Mouse (Mus musculus) embryonic facial prominence, embryonic 15.5 days (tissue): ENCODE results near the gene Dclre1c. TPM values are rescaled to one million over a fixed set of nuclear protein-coding genes. Genes with fewer than 3 reads are reported as not detected.
A peak's percentile ranks its signal among the peaks of the same experiment; 100 is the strongest.

Source experiments
- ATAC-seq: fragments of 200-750 bp; cut with Nextera tagmentation; 2 replicates; pipeline ENCODE4 v1.8.0; 2017; ENCODE audit warnings: low read depth, moderate TSS enrichment; ENCODE audit not compliant: insufficient number of reproducible peaks, low FRiP score, low TSS enrichment
- H3K27ac ChIP-seq: fragments of 300-500 bp; sonication (generic); replicated peaks from 2 replicates; pipeline ENCODE4 v1.5.1; 2015; ENCODE audit warnings: mild to moderate bottlenecking, inconsistent platforms
- H3K27me3 ChIP-seq: fragments of 300-500 bp; sonication (generic); 2 replicates; pipeline ENCODE4 v1.6.1; 2015; ENCODE audit warnings: inconsistent platforms
- H3K36me3 ChIP-seq: fragments of 300-500 bp; sonication (generic); 2 replicates; pipeline ENCODE4 v1.6.1; 2015; ENCODE audit warnings: mild to moderate bottlenecking, inconsistent platforms
- H3K4me1 ChIP-seq: fragments of 300-500 bp; sonication (generic); 2 replicates; pipeline ENCODE4 v1.6.1; 2015; ENCODE audit warnings: inconsistent platforms
- H3K4me2 ChIP-seq: fragments of 300-500 bp; sonication (generic); replicated peaks from 2 replicates; pipeline ENCODE4 v1.6.1; 2015; ENCODE audit warnings: mild to moderate bottlenecking, inconsistent platforms
- H3K4me3 ChIP-seq: fragments of 300-500 bp; sonication (generic); replicated peaks from 2 replicates; pipeline ENCODE4 v1.5.1; 2015; ENCODE audit warnings: mild to moderate bottlenecking, inconsistent platforms
- H3K9ac ChIP-seq: fragments of 300-500 bp; sonication (generic); 2 replicates; pipeline ENCODE4 v1.6.1; 2015; ENCODE audit warnings: inconsistent platforms
- H3K9me3 ChIP-seq: fragments of 300-500 bp; sonication (generic); replicated peaks from 2 replicates; pipeline ENCODE4 v1.6.1; 2016; ENCODE audit warnings: inconsistent platforms
- WGBS: fragments of 180-500 bp; shearing (Covaris S2); methylation state at CpG from one replicate; pipeline ENCODE4 v1.1.7; 2015; 5-methylcytosine and 5-hydroxymethylcytosine counted together
- polyA plus RNA-seq: library from polyadenylated mRNA; unstranded; fragments of >200 nt; fragmentation: Nextera tagmentation; extraction: Ambion mirVana; gene quantifications from 2 replicates; pipeline ENCODE4 v1.2.1, GENCODE M21; 2015

Gene Dclre1c
- polyA plus RNA-seq, 1 experiment from 2014 or later, result 9.4 TPM

DNA sequence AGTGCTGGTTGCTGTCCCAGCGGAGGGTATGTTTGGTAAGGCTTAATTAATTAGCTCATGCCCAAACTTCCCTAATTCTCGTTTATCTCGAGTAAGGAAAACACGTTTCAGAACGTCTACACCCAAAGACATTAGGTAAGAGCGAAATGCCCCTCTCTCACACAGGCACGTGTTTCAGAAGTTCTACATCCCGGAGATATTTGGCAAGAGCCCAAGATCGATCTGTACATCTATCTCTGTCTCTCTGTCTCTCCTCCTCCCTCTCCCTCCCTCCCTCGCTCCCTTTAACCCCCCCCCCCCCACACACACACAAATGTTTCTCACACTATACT, 614 bp downstream of the Dclre1c start:
- H3K27ac ChIP-seq, result no peak overlapping the region
- H3K9ac ChIP-seq, result peak overlapping the region; percentile 44
- H3K36me3 ChIP-seq, result no peaks in the 10 kb centered on the region; the same call in 1 of the 2 replicates
- H3K4me1 ChIP-seq, result peaks cover 13% of the 10 kb centered on the region; the same call in 1 of the 2 replicates
- WGBS, result 4% methylated on average over 9 of the region's 10 CpGs
- no peaks in the 10 kb centered on the region for H3K9me3 ChIP-seq
- H3K4me2 ChIP-seq, result peak overlapping the region; percentile 97
- peak overlapping the region; percentile 67 for H3K4me3 ChIP-seq
- H3K27me3 ChIP-seq, result no peaks in the 10 kb centered on the region
- no peak for ATAC-seq

DNA sequence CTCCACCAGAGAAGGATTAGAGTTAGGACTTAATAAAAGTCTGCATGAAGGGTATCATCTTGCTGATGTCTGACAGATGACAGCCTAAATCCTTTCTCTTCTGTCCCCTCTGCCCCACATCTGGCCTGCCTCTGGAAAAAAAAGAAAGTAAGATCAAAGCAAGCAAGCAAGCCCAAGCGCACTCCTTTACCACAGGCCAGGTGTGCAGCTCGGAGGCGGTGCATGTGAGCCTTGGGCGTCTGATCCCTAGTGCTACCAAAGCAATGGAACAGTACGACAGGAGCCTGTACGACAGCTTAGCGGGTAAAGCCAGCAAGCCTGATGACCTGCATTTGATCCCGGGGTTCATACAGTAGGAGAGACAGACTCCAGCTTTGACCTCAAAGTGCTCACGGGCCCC, 7.0 kb downstream of the Dclre1c start:
- no peaks in the 10 kb centered on the region; the same call in 1 of the 2 replicates for H3K36me3 ChIP-seq
- no peak overlapping the region for H3K4me3 ChIP-seq
- 46% methylated on average over 9 of the region's 9 CpGs for WGBS
- H3K9ac ChIP-seq, result no peak overlapping the region
- no peaks in the 10 kb centered on the region for H3K27me3 ChIP-seq
- no peak overlapping the region for H3K4me2 ChIP-seq
- H3K9me3 ChIP-seq, result no peaks in the 10 kb centered on the region
- no peak overlapping the region for H3K27ac ChIP-seq
- no peaks in the 10 kb centered on the region for H3K4me1 ChIP-seq
- ATAC-seq, result no peak

DNA sequence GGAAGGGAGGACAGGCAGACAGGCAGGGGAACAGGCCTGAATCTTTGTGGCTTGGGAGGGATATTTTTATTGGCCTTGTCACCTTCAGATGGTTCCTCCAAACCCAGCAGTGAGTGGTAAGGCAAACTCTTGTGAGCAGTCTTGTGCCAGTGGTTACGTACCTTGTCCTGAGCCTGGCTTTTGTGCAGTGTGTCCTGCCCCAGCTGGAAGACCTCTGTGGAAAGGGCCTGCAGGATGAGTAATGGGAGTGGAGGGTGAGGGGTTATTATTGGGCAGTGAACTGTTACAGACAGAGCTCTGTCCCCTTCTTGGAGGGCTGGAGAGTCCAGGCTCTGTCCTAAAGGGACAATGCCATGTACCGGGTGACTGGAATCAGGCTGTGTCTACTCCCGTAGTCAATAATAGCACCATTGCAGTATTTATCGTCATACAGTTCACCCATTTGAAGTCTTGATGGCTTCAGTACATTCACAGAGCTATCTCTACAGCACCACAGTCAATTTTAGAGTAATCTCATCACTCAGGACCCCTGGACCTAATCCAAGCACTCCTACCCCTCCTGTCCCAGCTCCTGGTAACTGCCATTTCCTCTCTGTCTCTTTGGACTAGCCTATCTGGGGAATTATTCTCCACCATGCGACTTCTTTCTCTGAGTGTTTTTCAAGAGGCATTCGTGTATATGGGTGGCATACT, 11.6 kb downstream of the Dclre1c start:
- Histone ChIP-seq H3K9ac (no peak overlapping the region), H3K36me3 (no peaks in the 10 kb centered on the region), H3K27ac (no peak overlapping the region), H3K9me3 (no peaks in the 10 kb centered on the region), H3K27me3 (no peaks in the 10 kb centered on the region), H3K4me1 (no peaks in the 10 kb centered on the region), H3K4me2 (no peak overlapping the region), H3K4me3 (no peak overlapping the region)
- ATAC-seq, result no peak
- WGBS, result 88% methylated on average over 6 of the region's 6 CpGs

DNA sequence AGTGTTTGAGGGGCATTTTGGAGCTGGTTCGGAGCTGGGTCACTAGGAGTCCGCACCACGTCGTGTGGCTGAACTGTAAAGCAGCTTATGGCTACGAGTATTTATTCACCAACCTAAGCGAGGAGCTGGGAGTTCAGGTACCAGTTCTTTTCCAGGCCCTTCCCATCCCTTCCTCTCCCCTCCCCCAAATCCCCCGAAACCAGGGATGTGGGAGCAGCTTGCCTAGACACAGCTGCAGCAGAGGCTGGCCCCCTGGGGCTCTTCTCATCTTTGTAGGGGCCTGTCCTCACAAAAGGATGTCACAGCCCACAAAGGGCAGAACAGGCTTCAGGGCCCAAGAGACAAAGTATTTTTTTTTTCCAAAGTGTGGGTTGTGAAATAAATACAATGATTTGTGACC, 14.0 kb downstream of the Dclre1c start:
- H3K9me3 ChIP-seq, result no peaks in the 10 kb centered on the region
- no peak overlapping the region for H3K27ac ChIP-seq
- H3K27me3 ChIP-seq, result no peaks in the 10 kb centered on the region
- no peak overlapping the region for H3K9ac ChIP-seq
- no peak for ATAC-seq
- no peaks in the 10 kb centered on the region for H3K36me3 ChIP-seq
- no peak overlapping the region for H3K4me2 ChIP-seq
- no peaks in the 10 kb centered on the region for H3K4me1 ChIP-seq
- no peak overlapping the region for H3K4me3 ChIP-seq
- WGBS, result 40% methylated on average over 7 of the region's 7 CpGs

DNA sequence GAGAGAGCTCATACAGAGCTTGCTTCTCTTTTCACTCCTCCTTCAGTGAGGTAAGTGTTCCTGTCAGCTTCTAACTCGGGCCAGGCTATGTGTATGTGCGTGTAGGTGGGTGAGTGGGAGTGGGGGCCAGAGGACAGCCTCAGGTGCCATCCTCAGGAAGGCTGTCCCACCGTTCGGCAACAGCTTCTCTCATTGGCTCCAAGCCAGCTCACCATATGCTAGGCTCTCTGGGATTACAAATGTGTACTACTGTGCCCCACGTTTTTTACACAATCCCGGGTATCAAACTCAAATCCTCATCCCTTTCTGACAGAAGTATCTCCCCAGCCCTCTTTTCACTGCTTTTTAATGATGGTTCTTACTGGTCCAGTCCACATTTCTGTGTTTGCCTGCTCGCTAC, 20.3 kb downstream of the Dclre1c start:
- 55% methylated on average over 7 of the region's 7 CpGs for WGBS
- Histone ChIP-seq H3K27ac (no peak overlapping the region), H3K27me3 (no peaks in the 10 kb centered on the region), H3K4me2 (no peak overlapping the region), H3K36me3 (no peaks in the 10 kb centered on the region), H3K4me3 (no peak overlapping the region), H3K9me3 (no peaks in the 10 kb centered on the region), H3K9ac (no peak overlapping the region), H3K4me1 (no peaks in the 10 kb centered on the region)
- no peak for ATAC-seq

DNA sequence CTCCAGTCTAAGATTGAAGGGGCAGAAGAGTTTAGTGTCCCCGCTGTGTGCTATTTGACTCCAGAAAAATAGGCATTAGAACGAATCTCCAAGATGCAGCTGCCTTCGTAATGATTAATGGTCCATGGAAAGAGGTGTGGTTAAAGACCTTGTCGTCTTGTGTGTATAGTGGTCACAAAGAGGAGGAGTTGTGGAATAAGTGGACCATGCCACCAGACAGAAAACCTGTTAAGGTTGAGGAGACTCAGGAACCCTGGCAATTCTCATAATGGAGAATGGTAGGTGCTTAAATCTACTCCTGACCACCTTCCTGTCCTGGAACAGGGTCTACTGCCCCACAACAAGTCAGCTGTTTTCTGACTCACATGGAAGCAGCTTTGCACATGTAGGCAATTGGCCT, 22.1 kb downstream of the Dclre1c start:
- no peaks in the 10 kb centered on the region for H3K9me3 ChIP-seq
- H3K4me1 ChIP-seq, result no peaks in the 10 kb centered on the region
- H3K27me3 ChIP-seq, result no peaks in the 10 kb centered on the region
- H3K9ac ChIP-seq, result no peak overlapping the region
- 81% methylated on average over 4 of the region's 4 CpGs for WGBS
- ATAC-seq, result no peak
- no peak overlapping the region for H3K4me3 ChIP-seq
- no peak overlapping the region for H3K4me2 ChIP-seq
- no peak overlapping the region for H3K27ac ChIP-seq
- H3K36me3 ChIP-seq, result peaks cover 2% of the 10 kb centered on the region; the same call in 1 of the 2 replicates

DNA sequence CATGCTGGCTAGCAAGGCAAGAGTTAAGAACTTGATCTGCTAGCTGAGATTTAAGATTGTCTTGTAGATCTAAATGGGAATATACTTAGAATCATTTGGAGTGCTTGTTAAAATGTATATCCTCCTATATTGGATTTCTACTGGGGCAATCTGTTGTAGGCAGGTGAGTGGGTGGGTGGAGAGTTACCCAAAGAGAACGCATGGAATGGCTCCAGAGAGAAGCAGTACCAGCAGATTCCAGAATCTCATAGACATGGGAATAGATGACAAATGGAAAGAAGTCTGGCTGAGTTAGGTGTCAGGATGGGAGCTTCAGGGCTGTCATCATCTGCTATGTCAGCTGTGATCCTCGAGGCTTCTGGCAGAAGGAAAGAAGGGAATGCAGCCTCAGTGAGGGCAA, 25.5 kb downstream of the Dclre1c start:
- no peaks in the 10 kb centered on the region for H3K27me3 ChIP-seq
- H3K4me1 ChIP-seq, result no peaks in the 10 kb centered on the region
- H3K27ac ChIP-seq, result no peak overlapping the region
- no peak overlapping the region for H3K4me2 ChIP-seq
- H3K9ac ChIP-seq, result no peak overlapping the region
- peaks cover 16% of the 10 kb centered on the region; the same call in 1 of the 2 replicates for H3K36me3 ChIP-seq
- no peak overlapping the region for H3K4me3 ChIP-seq
- ATAC-seq, result no peak
- H3K9me3 ChIP-seq, result no peaks in the 10 kb centered on the region
- WGBS, result 68% methylated on average over 2 of the region's 2 CpGs

DNA sequence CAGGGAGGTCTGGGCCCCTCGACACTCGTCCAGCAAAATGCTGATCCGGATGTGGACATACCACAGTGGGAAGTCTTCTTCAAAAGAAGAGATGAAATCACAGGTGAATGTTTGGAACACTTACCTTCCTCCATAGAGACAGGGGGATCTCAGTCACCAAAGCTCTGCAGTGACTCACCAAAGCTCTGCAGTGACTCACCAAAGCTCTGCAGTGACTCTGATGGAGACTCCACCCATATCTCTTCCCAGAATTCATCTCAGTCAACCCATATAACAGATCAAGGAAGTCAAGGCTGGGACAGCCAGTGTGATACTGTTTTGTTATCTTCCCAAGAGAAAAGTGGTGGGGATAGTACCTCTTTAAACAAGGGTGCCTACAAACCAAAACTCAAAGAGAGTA, 29.2 kb downstream of the Dclre1c start:
- no peak overlapping the region for H3K4me2 ChIP-seq
- H3K4me3 ChIP-seq, result no peak overlapping the region
- H3K4me1 ChIP-seq, result no peaks in the 10 kb centered on the region
- WGBS, result 94% methylated on average over 3 of the region's 3 CpGs
- H3K36me3 ChIP-seq, result peaks cover 17% of the 10 kb centered on the region; the same call in 1 of the 2 replicates
- H3K9ac ChIP-seq, result no peak overlapping the region
- no peaks in the 10 kb centered on the region for H3K27me3 ChIP-seq
- H3K9me3 ChIP-seq, result no peaks in the 10 kb centered on the region
- no peak for ATAC-seq
- no peak overlapping the region for H3K27ac ChIP-seq

DNA sequence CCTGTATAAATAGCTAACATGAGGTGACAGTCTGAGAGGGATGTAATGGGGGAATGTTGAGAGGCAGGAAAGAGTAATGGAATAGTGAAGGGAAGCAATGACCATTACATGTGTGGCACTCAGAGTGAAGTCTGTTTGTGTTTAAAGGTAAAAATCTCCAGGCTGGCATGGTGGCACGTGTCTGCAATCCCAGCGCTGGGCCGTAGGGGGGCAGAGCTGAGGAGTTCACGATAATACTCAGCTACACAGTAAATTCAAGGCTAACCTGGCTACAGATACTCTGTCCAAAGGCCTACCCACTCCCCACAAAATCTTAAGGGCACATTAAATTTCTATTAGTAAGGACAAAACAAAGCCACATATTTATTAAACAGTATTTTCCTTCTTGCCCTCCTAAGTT, 32.7 kb downstream of the Dclre1c start:
- no peak overlapping the region for H3K27ac ChIP-seq
- WGBS, result 82% methylated on average over 4 of the region's 4 CpGs
- H3K4me1 ChIP-seq, result no peaks in the 10 kb centered on the region
- no peak overlapping the region for H3K4me2 ChIP-seq
- no peak overlapping the region for H3K4me3 ChIP-seq
- no peaks in the 10 kb centered on the region for H3K9me3 ChIP-seq
- no peaks in the 10 kb centered on the region for H3K27me3 ChIP-seq
- H3K36me3 ChIP-seq, result peaks cover 15% of the 10 kb centered on the region; the same call in 1 of the 2 replicates
- no peak overlapping the region for H3K9ac ChIP-seq
- no peak for ATAC-seq

DNA sequence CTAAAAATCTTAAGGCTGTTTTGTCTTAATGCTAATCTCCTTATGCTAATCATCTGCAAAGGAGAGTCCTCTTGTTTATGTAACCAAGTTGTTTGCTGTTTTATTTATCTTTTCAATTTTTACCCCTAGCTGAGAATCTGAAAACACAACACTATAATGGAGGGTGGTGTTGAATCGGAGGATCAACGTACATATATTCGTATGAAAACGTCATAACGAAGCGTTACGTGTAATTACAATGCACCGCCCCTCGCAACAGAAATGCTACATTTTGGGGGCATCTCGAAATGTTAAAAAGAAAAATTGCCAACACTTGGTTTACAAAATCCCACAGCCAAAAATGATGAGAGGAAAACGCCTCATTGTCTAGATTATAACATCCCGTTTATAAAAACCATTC, 50.0 kb downstream of the Dclre1c start:
- H3K27ac ChIP-seq, result peak overlapping the region; percentile 91; the same call in 1 of the 2 replicates
- peak overlapping the region; percentile 63 for H3K4me2 ChIP-seq
- no peaks in the 10 kb centered on the region for H3K36me3 ChIP-seq
- no peaks in the 10 kb centered on the region for H3K9me3 ChIP-seq
- no peak for ATAC-seq
- peaks cover 15% of the 10 kb centered on the region for H3K4me1 ChIP-seq
- H3K4me3 ChIP-seq, result peak overlapping the region; percentile 92
- no peaks in the 10 kb centered on the region for H3K27me3 ChIP-seq
- under 1% methylated on average over 12 of the region's 12 CpGs for WGBS
- peak overlapping the region; percentile 59 for H3K9ac ChIP-seq

DNA sequence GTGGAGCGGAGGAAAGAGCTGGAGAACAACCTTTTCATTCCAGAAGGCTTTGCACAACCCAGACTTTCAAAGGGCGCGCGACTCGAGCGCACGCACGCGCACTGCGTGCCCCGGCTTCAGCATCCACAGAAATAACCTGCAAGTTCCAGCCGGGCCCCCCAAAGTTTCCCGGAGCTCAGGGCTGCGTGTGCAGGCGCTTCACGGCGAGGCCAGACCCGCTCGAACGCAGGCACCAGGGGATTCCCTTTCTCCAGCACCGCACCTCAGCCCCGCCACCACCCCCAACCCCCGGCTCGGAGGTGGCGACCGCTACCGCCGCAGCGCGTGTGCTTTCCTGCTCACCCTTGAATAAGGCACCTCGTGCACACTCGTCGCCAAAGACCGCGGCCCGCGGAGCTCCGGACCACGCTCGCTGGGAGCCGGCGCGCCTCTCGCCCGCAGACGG, 50.5 kb downstream of the Dclre1c start:
- Histone ChIP-seq H3K4me1 (peaks cover 15% of the 10 kb centered on the region), H3K9me3 (no peaks in the 10 kb centered on the region), H3K27me3 (no peaks in the 10 kb centered on the region), H3K36me3 (no peaks in the 10 kb centered on the region), H3K4me2 (peak overlapping the region; percentile 63), H3K4me3 (peak overlapping the region; percentile 92), H3K9ac (peak overlapping the region; percentile 59), H3K27ac (peak overlapping the region; percentile 91)
- WGBS, result 0% methylated on average over 46 of the region's 46 CpGs
- ATAC-seq, result peak; percentile 74

DNA sequence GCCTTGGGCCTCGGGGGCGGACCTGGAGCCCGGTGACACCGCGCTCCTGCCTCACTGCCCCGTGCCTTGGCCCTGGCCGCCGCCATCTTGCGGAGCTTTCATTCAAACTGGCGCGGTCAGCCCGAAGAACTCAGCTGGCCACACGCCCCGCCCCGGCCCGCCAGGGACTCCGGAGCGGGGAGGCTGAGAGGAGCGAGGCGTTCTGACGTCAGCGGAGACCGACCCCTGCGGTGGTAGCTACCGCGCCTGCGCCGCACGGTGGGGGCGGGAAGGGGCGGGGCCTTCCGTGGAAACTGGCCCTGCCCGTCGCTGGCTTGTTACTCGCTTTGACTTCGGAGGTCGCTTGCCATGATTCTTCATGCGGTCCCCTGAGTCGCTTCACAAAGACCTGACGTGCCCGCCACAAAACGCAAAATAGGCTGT, 50.9 kb downstream of the Dclre1c start, which contains the start of gene Suv39h2:
Gene Suv39h2, minus strand, starts transcription at position 171 of the 423 bp plus-strand sequence.
- Histone ChIP-seq H3K36me3 (no peaks in the 10 kb centered on the region), H3K9me3 (no peaks in the 10 kb centered on the region), H3K4me2 (peak within 1 kb of the TSS; percentile 63), H3K4me3 (peak within 1 kb of the TSS; percentile 92), H3K4me1 (peaks cover 15% of the 10 kb centered on the region), H3K9ac (peak within 1 kb of the TSS; percentile 59), H3K27me3 (no peaks in the 10 kb centered on the region), H3K27ac (peak within 1 kb of the TSS; percentile 91)
- ATAC-seq, result peak; percentile 98
- under 1% methylated on average over 41 of the region's 42 CpGs for WGBS
